Mouse (Mus musculus): ENCODE measurements around the gene Osm. TPM values are rescaled to one million over a fixed set of nuclear protein-coding genes. Genes with fewer than 3 reads are reported as not detected.
A peak's percentile ranks its signal among the peaks of the same experiment; 100 is the strongest.

Osm gene
- polyA plus RNA-seq, 1 experiment from 2014 or later = not detected

GRCm38 (mm10) chr11:4203705-4204074 lies 32.5 kb upstream of the Osm start:
- peaks cover 31% of the 10 kb centered on the region for H3K36me3 ChIP-seq (replicated peaks)
- WGBS = 74% methylated on average over 2 of the region's 2 CpGs
- H3K4me3 ChIP-seq = no peak overlapping the region
- no peak overlapping the region for H3K27ac ChIP-seq
- peaks cover 7% of the 10 kb centered on the region for H3K4me1 ChIP-seq
- DNase-seq (ENCODE audit: extremely low spot score, low spot score) = no peak
- H3K9me3 ChIP-seq = no peaks in the 10 kb centered on the region
- no peaks in the 10 kb centered on the region for H3K27me3 ChIP-seq (ENCODE audit: poor library complexity, severe bottlenecking)

DNA sequence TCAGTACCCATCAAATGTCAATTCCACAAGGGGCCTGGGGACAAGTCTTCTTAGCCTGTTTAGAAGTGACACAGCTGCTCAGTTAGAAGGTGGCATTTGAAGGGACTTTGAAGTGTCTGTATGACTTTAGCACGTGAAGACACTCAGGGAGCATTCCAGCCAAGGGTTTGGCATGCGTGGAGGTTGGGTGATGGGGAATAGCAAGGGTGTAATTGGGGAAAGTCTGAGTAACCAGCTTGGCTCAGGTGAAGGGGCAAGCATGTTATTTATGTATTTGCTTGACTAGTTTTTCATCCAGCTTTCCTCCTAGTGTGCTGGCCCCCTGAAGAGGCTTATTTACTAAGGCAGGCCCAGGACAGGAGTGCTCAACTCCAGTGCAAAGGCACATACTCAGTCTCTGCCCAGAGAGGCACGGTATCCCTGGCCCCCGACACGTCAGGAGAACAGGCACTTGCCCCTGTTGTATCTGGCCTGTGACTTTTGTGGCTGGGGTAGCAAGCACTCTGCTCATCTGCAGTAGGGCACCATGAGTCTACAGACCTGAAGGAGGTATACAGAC lies 31.0 kb upstream of the Osm start:
- no peak for DNase-seq (ENCODE audit: extremely low spot score, low spot score)
- Histone ChIP-seq H3K4me1 (peaks cover 7% of the 10 kb centered on the region), H3K27me3 (ENCODE audit: poor library complexity, severe bottlenecking) (no peaks in the 10 kb centered on the region), H3K36me3 (replicated peaks) (peaks cover 46% of the 10 kb centered on the region), H3K9me3 (no peaks in the 10 kb centered on the region), H3K27ac (no peak overlapping the region), H3K4me3 (no peak overlapping the region)
- 90% methylated on average over 5 of the region's 5 CpGs for WGBS

- no peak for DNase-seq (ENCODE audit: extremely low spot score, low spot score)
- no peaks in the 10 kb centered on the region for H3K9me3 ChIP-seq
- H3K4me3 ChIP-seq = no peak overlapping the region
- H3K27me3 ChIP-seq (ENCODE audit: poor library complexity, severe bottlenecking) = no peaks in the 10 kb centered on the region
- H3K36me3 ChIP-seq (replicated peaks) = peaks cover 54% of the 10 kb centered on the region
- 87% methylated on average over 7 of the region's 7 CpGs for WGBS
- H3K4me1 ChIP-seq = peaks cover 7% of the 10 kb centered on the region
- H3K27ac ChIP-seq = no peak overlapping the region
These were observed 30.3 kb upstream of the Osm start for GRCm38 (mm10) chr11:4205951-4206350.

- H3K9me3 ChIP-seq = no peaks in the 10 kb centered on the region
- no peak overlapping the region for H3K4me3 ChIP-seq
- H3K27ac ChIP-seq = no peak overlapping the region
- H3K27me3 ChIP-seq (ENCODE audit: poor library complexity, severe bottlenecking) = no peaks in the 10 kb centered on the region
- 77% methylated on average over 6 of the region's 6 CpGs for WGBS
- peaks cover 7% of the 10 kb centered on the region for H3K4me1 ChIP-seq
- DNase-seq (ENCODE audit: extremely low spot score, low spot score) = no peak
- H3K36me3 ChIP-seq (replicated peaks) = peaks cover 55% of the 10 kb centered on the region
These were observed 29.7 kb upstream of the Osm start for GRCm38 (mm10) chr11:4206563-4206962.

DNA sequence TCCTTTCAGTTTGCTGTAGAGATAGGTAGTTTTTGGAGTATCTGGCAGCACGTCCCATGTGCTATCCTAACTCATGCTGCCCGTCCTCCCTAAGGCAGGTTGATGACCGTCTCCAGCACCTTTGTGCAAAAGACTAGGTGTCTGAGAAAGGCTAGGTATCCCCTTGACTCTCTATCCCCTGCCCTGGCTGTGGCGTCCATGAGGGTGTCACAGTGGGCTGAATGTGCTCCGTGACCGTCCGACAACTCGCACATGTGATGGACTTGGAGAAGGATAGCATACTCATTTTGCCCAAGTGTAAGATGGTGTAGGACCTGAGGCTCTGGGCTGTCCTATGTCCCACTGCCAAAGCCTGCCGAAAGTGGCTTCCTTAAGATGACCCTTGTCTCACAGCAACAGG lies 28.6 kb upstream of the Osm start:
- Histone ChIP-seq H3K4me3 (no peak overlapping the region), H3K27me3 (ENCODE audit: poor library complexity, severe bottlenecking) (no peaks in the 10 kb centered on the region), H3K27ac (no peak overlapping the region), H3K9me3 (no peaks in the 10 kb centered on the region), H3K4me1 (peaks cover 7% of the 10 kb centered on the region), H3K36me3 (replicated peaks) (peaks cover 64% of the 10 kb centered on the region)
- DNase-seq (ENCODE audit: extremely low spot score, low spot score) = no peak
- WGBS = 89% methylated on average over 9 of the region's 9 CpGs

DNA sequence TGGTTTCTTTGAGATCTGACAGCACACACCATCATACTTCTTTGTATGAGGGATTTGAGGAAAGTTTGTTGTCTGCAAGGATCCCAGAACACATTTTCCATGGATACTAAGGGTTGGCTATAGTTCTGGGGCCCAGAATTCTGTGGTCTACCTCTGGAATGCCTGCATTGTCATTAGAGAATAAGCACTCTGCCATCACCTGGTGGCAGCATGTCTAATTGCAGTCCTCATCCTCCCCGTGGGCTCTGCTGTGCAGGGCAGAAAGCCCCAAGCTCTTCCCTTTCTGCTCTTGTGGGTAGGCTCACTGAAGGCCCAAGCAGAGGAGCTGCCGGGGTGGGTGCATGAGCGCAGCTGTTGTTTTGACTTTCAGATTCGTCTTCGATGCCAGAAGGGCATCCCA lies 26.7 kb upstream of the Osm start:
- Histone ChIP-seq H3K4me3 (no peak overlapping the region), H3K4me1 (no peaks in the 10 kb centered on the region), H3K9me3 (no peaks in the 10 kb centered on the region), H3K27ac (no peak overlapping the region), H3K36me3 (replicated peaks) (peaks cover 83% of the 10 kb centered on the region), H3K27me3 (ENCODE audit: poor library complexity, severe bottlenecking) (no peaks in the 10 kb centered on the region)
- DNase-seq (ENCODE audit: extremely low spot score, low spot score) = no peak
- WGBS = 83% methylated on average over 5 of the region's 5 CpGs

GRCm38 (mm10) chr11:4210786-4211185 lies 25.4 kb upstream of the Osm start:
- 90% methylated on average over 1 of the region's 1 CpGs for WGBS
- Histone ChIP-seq H3K36me3 (replicated peaks) (peaks cover 93% of the 10 kb centered on the region), H3K4me3 (no peak overlapping the region), H3K4me1 (no peaks in the 10 kb centered on the region), H3K9me3 (no peaks in the 10 kb centered on the region), H3K27ac (no peak overlapping the region), H3K27me3 (ENCODE audit: poor library complexity, severe bottlenecking) (no peaks in the 10 kb centered on the region)
- no peak for DNase-seq (ENCODE audit: extremely low spot score, low spot score)

DNA sequence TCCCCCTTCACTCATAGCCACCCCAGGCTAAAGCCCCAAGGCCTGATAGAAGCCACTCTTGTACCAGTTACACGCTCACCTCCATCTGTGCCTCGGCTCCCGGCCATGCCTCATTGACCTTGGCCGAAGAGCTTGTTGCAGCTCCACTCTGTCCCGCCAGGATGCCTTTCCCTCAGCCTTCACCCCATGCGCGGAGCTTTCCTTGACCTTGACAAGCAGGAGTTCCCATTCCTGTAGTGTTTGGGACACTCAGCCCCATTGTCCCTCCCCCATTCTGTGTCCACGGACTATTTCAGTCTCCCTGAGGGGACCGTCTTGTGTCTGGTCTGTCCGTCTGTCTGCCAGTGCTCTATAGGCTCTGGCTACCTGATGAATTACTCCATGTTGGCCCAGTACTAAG lies 23.1 kb upstream of the Osm start:
- H3K4me1 ChIP-seq = peaks cover 7% of the 10 kb centered on the region
- DNase-seq (ENCODE audit: extremely low spot score, low spot score) = no peak
- 94% methylated on average over 10 of the region's 10 CpGs for WGBS
- H3K36me3 ChIP-seq (replicated peaks) = peaks cover 77% of the 10 kb centered on the region
- H3K9me3 ChIP-seq = no peaks in the 10 kb centered on the region; the same call in 1 of the 2 replicates
- H3K27me3 ChIP-seq (ENCODE audit: poor library complexity, severe bottlenecking) = peaks cover 7% of the 10 kb centered on the region
- no peak overlapping the region for H3K27ac ChIP-seq
- H3K4me3 ChIP-seq = no peak overlapping the region

- H3K4me3 ChIP-seq = no peak overlapping the region
- peaks cover 20% of the 10 kb centered on the region for H3K4me1 ChIP-seq
- no peak for DNase-seq (ENCODE audit: extremely low spot score, low spot score)
- WGBS = 95% methylated on average over 14 of the region's 14 CpGs
- peaks cover 62% of the 10 kb centered on the region for H3K36me3 ChIP-seq (replicated peaks)
- H3K9me3 ChIP-seq = no peaks in the 10 kb centered on the region; the same call in 1 of the 2 replicates
- H3K27me3 ChIP-seq (ENCODE audit: poor library complexity, severe bottlenecking) = peaks cover 22% of the 10 kb centered on the region
- H3K27ac ChIP-seq = no peak overlapping the region
These were observed 21.6 kb upstream of the Osm start for GRCm38 (mm10) chr11:4214572-4214971.

DNA sequence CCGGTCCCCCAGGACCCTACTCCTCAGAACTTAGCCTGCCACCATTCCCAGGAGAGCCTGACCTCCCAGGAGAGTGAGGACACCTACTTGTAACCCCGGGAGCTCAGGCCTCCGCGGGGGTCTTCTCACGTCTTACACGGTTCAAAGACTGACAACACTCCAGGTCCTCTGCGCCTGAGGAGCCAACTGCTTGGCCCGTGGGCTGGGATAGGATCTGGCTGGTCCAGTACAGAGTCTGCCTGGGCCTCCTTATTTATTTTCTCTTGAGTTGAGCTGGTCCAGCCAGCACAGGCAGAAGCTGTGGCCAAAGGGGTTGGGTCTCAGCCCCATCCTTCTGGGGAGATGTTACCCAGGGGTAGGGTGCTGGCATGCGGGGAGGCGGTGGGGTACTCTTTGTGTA lies 21.2 kb upstream of the Osm start:
- Histone ChIP-seq H3K9me3 (no peaks in the 10 kb centered on the region; the same call in 1 of the 2 replicates), H3K36me3 (replicated peaks) (peaks cover 57% of the 10 kb centered on the region), H3K27me3 (ENCODE audit: poor library complexity, severe bottlenecking) (peaks cover 27% of the 10 kb centered on the region), H3K4me3 (no peak overlapping the region), H3K27ac (no peak overlapping the region), H3K4me1 (peaks cover 20% of the 10 kb centered on the region)
- DNase-seq (ENCODE audit: extremely low spot score, low spot score) = no peak
- WGBS = 92% methylated on average over 10 of the region's 10 CpGs

- Histone ChIP-seq H3K36me3 (replicated peaks) (peaks cover 47% of the 10 kb centered on the region), H3K4me3 (no peak overlapping the region), H3K9me3 (no peaks in the 10 kb centered on the region; the same call in 1 of the 2 replicates), H3K27ac (no peak overlapping the region), H3K4me1 (peaks cover 29% of the 10 kb centered on the region), H3K27me3 (ENCODE audit: poor library complexity, severe bottlenecking) (peaks cover 36% of the 10 kb centered on the region)
- WGBS = 85% methylated on average over 9 of the region's 9 CpGs
- no peak for DNase-seq (ENCODE audit: extremely low spot score, low spot score)
These were observed 19.8 kb upstream of the Osm start for GRCm38 (mm10) chr11:4216248-4217000.

GRCm38 (mm10) chr11:4217914-4218629 lies 18.1 kb upstream of the Osm start, which contains the start of gene Castor1:
TSS of gene Castor1 (plus strand) at chr11:4218225.
- H3K36me3 ChIP-seq (replicated peaks) = peaks cover 34% of the 10 kb centered on the region
- peaks cover 30% of the 10 kb centered on the region for H3K4me1 ChIP-seq
- peak; percentile 80 for DNase-seq (ENCODE audit: extremely low spot score, low spot score)
- peaks cover 39% of the 10 kb centered on the region for H3K27me3 ChIP-seq (ENCODE audit: poor library complexity, severe bottlenecking)
- peak within 1 kb of the TSS; percentile 64 for H3K4me3 ChIP-seq
- WGBS = 2% methylated on average over 56 of the region's 56 CpGs
- H3K9me3 ChIP-seq = no peaks in the 10 kb centered on the region; the same call in 1 of the 2 replicates
- H3K27ac ChIP-seq = peak within 1 kb of the TSS; percentile 66

GRCm38 (mm10) chr11:4218637-4219036 lies 17.6 kb upstream of the Osm start:
- no peak for DNase-seq (ENCODE audit: extremely low spot score, low spot score)
- WGBS = 6% methylated on average over 6 of the region's 6 CpGs

More at GRCm38 (mm10) chr11:4218637-4219036, 17.6 kb upstream of the Osm start:
- H3K4me3 ChIP-seq = peak overlapping the region; percentile 64
- peaks cover 28% of the 10 kb centered on the region for H3K36me3 ChIP-seq (replicated peaks)
- H3K4me1 ChIP-seq = peaks cover 34% of the 10 kb centered on the region
- peaks cover 39% of the 10 kb centered on the region for H3K27me3 ChIP-seq (ENCODE audit: poor library complexity, severe bottlenecking)
- peak overlapping the region; percentile 66 for H3K27ac ChIP-seq
- no peaks in the 10 kb centered on the region; the same call in 1 of the 2 replicates for H3K9me3 ChIP-seq
